Mouse (Mus musculus) brain, adult 2 months (tissue): ENCODE measurements around the gene Gm30083.

Experiments used
- DNase-seq: peaks from one replicate; pipeline ENCODE4 v3.0.0; 2011; ENCODE audit warnings: low read depth, low spot score

Gene Gm30083

DNA sequence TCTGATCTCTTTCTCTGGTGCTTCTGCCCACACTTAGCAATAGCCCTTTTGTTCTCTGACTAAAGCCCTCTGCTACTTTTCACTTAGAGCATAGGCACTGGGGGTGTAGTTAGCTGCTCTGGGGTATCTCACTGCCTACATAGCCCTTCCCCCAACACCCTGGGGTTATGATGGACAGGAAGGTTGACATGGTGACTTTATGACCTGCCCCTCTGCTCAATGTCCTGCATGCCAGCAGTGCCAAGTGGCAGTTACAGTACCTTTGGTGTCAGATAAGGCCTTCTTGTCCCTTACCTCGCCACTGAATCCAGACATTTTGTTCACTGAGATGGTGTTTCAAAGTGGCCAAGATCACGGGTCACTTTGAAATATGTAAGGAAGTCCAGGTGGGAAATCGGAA lies at the start of gene Gm30083:
TSS of gene Gm30083 (minus strand) at position 120 of the 400 bp plus-strand sequence.
- no peak for DNase-seq

GRCm38 (mm10) chr14:34052516-34052915 lies 37.5 kb upstream of the Gm30083 start, which contains the start of gene Antxrl:
Gene Antxrl (plus strand): TSS chr14:34052707.
- DNase-seq, result no peak

DNA sequence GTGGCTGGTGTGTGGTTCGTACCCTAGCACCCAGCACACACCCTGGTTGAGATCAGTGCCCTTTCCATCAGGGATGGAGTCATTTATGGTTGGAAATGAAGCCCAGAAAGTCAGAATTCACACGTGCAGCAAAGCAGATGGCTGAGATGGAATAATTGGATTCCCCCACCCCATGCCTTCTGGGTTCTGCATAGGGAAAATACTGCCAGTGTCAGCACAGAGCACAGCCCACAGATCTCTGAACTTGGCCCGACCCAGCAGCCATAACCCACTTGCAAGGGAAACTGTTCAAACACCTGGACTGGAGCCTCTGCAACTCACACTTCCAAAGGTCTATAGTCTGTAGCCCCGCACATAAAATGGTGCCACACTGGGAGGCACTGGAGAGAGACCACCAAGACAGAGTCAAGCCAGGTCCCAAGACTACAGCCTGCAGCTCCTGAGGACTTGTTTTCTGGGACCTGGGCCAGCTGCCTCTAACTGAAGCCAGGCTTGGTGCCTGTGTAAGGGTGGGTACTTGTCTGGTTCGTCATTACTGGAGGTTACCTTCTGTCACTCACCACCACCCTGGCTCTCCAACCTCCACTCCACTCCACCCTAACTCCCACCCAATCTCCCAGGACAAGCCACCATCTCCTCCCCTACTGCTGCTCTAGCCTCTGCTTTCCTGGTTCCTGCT lies 35.3 kb upstream of the Gm30083 start:
- DNase-seq, result peak; percentile 10

- DNase-seq, result no peak
Observed at GRCm38 (mm10) chr14:34043341-34043740, 28.4 kb upstream of the Gm30083 start.

GRCm38 (mm10) chr14:34041241-34041640 lies 26.3 kb upstream of the Gm30083 start:
- DNase-seq, result no peak

DNA sequence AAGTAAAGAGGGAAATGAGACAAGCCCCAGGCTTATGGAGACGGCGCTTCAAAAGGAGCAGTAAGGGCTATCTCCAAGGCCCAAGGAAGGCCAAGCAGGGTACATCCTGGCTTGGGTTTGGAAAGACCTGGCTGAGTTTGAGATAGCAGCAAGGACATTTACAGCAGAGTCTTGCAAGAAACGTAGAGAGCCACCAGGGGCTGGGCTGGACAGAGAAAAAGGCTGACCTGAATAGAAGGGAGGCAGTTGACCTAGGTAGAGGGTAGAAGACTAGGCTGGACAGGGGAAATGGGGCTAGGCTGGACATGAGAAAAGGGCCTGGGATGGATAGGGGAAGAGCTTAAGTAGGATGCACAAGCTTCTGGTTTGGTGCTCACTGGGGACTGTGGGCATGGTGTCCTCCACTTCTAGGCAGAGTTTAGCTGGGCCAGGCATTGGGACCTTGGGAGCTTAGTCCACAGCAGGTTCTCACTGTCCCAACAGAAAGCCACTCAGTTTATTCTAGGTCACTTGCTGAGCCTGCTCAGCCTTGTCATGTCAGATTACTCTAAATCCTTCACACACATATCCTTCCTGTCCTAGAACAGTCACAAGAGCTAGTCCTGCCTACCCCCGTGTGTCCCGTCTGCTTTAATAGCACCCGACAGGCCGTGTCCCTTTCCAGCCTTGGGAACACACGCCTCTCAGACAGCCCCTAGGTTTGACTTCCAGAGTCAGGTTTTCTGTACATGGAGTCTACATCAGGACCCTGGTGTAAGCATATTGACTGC lies 19.0 kb upstream of the Gm30083 start:
- DNase-seq, result no peak

DNA sequence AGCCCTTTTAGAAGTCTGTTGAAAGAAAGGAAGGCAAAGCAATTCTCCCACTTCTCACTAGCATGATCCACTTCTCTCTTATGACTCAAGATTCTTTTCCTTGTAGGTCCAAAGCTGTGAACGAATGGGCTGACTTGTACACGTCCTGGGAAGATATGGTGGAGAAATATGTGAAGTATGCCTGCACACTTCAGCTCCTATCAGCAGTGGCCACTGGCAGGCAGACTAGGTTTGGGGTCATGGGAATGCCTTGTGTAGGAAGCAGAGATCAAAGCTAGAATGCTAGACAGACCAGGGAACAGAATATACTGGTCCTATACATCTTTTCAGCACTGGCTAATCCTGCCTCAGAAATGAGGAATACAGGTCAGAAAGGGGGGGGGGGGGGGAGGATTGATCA lies 11.7 kb upstream of the Gm30083 start:
- DNase-seq, result no peak

GRCm38 (mm10) chr14:34016938-34017337 lies 2.0 kb upstream of the Gm30083 start:
- peak; percentile 27 for DNase-seq

- no peak for DNase-seq
Observed at GRCm38 (mm10) chr14:34016381-34016780, 1.4 kb upstream of the Gm30083 start, which contains the start of gene Gm5460. Gene Gm5460 (plus strand): TSS chr14:34016758.

DNA sequence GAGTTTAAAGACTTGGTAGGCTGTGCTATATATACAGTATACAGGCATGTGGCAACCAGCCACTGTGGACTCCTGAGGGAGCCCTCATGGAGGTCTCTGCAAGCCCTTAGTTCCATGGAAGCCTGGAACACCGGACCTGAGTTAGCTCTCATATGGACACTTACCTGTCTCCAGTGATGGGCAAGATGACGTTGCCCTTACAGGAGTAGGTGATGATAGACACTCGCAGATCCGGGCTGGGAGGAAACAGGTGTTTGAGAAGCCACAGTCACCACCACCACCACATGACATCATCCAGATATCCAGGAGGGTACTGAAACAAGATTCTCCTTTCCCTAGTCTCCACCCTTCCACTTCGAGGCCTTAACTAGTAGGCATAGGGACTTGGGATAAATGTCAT lies 12.6 kb downstream of the Gm30083 start:
- no peak for DNase-seq

DNA sequence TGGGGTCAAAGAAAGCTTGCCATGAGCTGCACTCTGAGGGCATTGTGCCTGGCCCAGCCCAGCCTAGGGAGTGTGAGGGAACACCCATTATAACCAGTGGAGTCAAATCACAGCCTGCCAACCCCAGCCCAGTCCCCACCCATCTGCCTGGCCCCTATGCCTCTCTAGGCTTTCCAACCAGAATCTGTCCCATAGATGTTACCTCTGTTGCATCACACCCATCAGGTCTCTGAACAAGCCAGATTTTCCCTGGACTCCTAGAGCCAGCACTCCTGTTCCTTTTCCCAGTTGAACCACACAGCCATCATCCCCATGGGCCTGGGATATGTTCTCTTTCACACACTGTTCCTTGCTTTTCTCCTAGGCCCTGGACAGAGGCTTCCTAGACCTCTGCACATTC lies 13.5 kb downstream of the Gm30083 start:
- no peak for DNase-seq

DNA sequence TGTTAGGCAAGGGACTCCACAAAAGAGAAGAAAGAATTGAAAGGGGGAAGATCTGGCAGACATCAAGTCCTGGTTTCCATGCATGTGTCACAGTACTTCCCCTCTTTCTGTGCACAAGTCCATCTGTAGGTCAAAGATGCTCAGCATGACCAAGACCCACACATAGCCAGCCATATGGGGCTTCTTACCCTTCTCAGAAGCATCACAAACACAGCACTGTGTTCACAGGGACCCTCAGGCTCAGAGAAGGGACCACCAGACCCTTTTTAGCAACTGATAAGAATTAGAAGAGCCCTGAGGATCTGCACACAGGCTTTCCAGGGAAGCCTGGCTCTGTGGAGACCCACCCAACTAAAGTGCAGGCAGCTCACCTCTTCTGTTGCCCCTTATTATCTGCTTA lies 14.9 kb downstream of the Gm30083 start:
- no peak for DNase-seq

- DNase-seq, result peak; percentile 42
Observed at GRCm38 (mm10) chr14:33997427-33997826, 17.6 kb downstream of the Gm30083 start.

DNA sequence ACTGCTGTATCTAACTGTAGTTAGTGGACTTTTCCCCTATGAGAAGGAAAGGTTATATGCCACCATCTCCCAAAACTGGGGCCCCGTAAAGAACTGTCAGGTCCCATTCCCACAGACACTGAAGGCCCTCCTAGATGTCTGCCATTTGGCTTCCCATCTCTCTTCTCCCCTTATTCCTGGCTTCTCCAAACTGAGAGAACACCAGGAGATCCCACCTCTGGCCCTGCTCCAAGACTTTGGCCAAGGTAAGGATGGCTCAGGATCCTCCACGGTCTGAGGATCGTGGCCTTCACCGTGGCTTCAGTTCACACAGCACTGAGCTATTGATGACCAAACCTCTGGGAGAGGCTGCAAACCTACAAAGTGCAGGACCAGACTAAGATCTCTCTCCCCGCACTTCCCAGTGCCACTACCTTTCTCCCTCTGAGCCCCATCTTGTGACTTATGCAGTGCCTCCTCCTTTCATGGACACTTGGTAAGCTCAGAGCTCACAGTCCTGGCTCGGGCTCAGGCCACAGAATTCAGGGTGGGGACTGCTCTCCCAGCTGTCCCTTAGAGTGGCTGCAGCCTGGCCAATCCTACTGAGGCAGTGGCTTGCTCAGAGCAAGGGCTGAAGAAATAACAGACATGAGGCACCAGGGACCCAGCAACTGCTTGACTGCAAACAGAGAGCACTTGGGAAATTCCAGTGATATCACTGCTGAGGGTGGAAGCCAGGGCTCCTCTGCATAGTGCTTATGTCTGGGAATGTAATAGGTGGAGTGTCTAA lies 21.3 kb downstream of the Gm30083 start:
- no peak for DNase-seq

- DNase-seq, result no peak
Observed at GRCm38 (mm10) chr14:33993051-33993450, 21.9 kb downstream of the Gm30083 start.

DNA sequence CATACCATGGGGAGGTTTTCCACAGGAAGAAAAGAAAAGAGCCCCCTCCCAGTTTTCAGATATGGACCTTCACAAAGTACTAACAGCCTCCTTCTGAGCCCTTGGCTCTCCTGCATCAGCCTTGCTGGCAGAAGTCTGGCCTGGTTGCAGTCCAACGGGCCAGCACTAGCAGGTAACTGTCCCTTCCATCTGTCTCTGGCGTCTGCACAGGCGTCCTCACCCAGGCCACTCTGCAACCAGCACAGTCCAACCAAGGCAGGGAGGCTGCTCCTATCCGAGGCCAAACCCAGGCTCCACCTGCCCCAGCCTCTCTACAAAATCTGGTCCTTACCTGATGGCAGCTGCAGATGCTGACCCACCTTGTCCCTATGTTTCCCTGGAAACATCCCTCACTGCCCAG lies 23.0 kb downstream of the Gm30083 start:
- DNase-seq, result peak; percentile 89

DNA sequence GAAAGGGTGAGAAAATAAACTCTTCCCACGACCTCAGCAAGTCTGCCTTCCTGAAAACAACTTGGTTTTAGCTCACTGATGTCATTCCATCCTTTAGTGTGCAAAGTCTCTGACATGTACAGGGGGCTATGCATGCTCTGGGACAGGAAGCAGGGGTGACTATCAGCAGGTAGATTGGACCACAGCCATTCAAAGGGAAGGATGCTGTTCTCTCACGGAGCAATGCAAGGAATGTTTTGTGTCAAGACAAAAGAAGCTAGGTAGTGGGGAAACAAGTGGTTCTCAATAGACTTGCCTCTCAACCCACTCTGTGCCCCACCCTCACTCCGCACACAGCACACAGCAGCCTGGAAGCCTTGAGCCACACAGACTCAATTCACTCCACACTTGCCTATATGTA lies 25.8 kb downstream of the Gm30083 start:
- DNase-seq, result no peak

DNA sequence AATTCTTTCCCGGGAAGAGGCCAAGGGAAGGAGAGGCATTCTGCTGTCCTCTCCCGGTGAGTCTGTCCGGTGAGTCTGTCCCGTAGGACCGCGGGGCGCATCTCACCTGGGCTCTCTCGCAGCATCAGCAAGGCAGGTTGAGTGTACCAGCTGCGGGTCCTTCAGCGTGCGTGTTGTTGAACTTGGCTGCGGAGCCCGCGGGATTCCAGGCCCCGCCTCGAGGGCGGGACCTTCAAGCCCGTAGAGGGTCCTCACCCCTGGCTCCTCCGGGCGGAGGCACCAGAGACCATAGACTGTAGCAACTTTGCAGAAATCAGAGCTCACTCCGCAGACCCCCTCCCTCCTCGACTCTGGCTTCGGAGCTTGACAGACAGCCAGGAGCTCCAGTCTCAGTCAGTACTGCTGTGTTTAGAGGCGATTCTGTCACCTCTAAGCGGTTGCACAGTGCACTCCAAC lies 36.4 kb downstream of the Gm30083 start, which contains the start of gene Zfp488:
TSS of gene Zfp488 (minus strand) at position 161 of the 456 bp plus-strand sequence.
- peak; percentile 30 for DNase-seq

DNA sequence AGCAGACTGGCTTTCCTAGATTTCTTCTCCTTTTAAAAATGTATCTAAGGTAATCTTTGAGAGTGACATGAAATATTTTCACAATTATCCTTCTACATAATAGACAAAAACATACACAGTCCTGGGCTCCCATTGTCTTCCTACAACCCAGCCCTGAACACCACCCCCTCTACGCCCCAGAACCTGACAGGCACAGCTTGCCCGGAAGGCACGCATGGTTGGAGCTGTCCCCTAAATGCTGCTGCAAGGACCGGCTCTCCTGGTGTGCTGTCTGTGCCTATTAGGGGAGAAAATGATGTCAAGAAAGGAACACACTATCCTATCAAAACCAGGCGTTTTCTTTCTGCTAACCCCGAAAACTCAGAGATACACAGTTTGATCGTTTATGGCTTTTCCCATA lies 37.2 kb downstream of the Gm30083 start:
- DNase-seq, result no peak

- peak; percentile 88 for DNase-seq
Observed at GRCm38 (mm10) chr14:33974752-33975151, 40.2 kb downstream of the Gm30083 start.

DNA sequence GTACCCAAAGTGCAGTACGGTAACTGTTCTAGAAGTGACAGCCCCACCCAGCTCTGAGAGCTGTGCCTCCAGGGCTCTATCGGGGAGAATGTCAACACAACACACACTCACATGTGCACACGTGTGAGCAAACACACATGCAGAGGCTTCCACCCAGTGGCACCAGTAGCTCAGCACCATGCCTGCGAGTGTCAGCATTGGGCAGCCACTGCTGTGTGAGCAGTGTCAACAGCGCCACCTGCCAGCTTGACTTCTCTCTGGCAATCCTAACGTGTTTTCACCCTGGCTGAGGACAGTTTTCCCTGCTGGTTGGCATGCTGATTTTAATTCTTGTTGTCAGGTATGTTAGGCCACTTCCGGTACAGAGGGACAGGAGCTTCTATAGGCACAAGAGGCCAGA lies 42.3 kb downstream of the Gm30083 start:
- DNase-seq, result peak; percentile 57

GRCm38 (mm10) chr14:33965675-33966074 lies 49.3 kb downstream of the Gm30083 start:
- no peak for DNase-seq
